Mouse (Mus musculus) olfactory bulb, adult 2 months (tissue): ENCODE data around the gene Cpn1. TPM values are rescaled to one million over a fixed set of nuclear protein-coding genes. Genes with fewer than 3 reads are reported as not detected.

ENCODE experiments used
- H3K27ac ChIP-seq: fragments of 200-500 bp; 2 replicates; pipeline ENCODE4 v1.5.1; 2012; ENCODE audit warnings: low read depth, low read length; ENCODE audit not compliant: insufficient read depth
- H3K4me1 ChIP-seq: fragments of 200-500 bp; 2 replicates; pipeline ENCODE4 v1.6.1; 2012; ENCODE audit warnings: low read length; ENCODE audit not compliant: control insufficient read depth, insufficient read depth
- H3K4me3 ChIP-seq: fragments of 200-500 bp; 2 replicates; pipeline ENCODE4 v1.5.1; 2012; ENCODE audit warnings: mild to moderate bottlenecking, low read depth, low read length, moderate library complexity; ENCODE audit not compliant: insufficient read depth
- CTCF ChIP-seq: fragments of 200-500 bp; IDR thresholded peaks from 2 replicates; pipeline ENCODE4 v1.5.1; 2012; ENCODE audit warnings: low read depth, mild to moderate bottlenecking, low read length, moderate library complexity; ENCODE audit not compliant: insufficient read depth
- POLR2A ChIP-seq: fragments of 200-500 bp; IDR thresholded peaks from 2 replicates; pipeline ENCODE4 v1.6.1; 2012; ENCODE audit warnings: mild to moderate bottlenecking, low read depth, low read length, moderate library complexity; ENCODE audit not compliant: insufficient read depth
- WGBS: fragments of 180-500 bp; shearing (Covaris S2); methylation state at CpG from one replicate; pipeline ENCODE4 v1.1.7; 2018; 5-methylcytosine and 5-hydroxymethylcytosine counted together
- polyA plus RNA-seq: library from polyadenylated mRNA; stranded (reverse); fragments of >200 nt; gene quantifications from 2 replicates; pipeline ENCODE4 v1.2.4, GENCODE M21; 2012; ENCODE audit warnings: low replicate concordance; ENCODE audit not compliant: missing spikeins, insufficient read depth, insufficient read length

Cpn1 gene
- polyA plus RNA-seq, 1 experiment = not detected

- WGBS = 63% methylated on average over 10 of the region's 10 CpGs
- TF ChIP-seq CTCF (no peak), POLR2A (no peak)
- no peak overlapping the region for H3K4me3 ChIP-seq
- H3K4me1 ChIP-seq = peaks cover 2% of the 10 kb centered on the region; the same call in 1 of the 2 replicates
- no peak overlapping the region for H3K27ac ChIP-seq
These were observed 11.7 kb upstream of the Cpn1 start for GRCm38 (mm10) chr19:43998101-43998500.

GRCm38 (mm10) chr19:43995427-43995826, 9.1 kb upstream of the Cpn1 start:
- 91% methylated on average over 7 of the region's 7 CpGs for WGBS
- no peak for TF ChIP-seq POLR2A
- no peak for TF ChIP-seq CTCF
- no peak overlapping the region for H3K4me3 ChIP-seq
- peaks cover 2% of the 10 kb centered on the region; the same call in 1 of the 2 replicates for H3K4me1 ChIP-seq
- H3K27ac ChIP-seq = no peak overlapping the region

- no peak for TF ChIP-seq CTCF
- no peak for TF ChIP-seq POLR2A
- Histone ChIP-seq H3K27ac (no peak overlapping the region), H3K4me3 (no peak overlapping the region), H3K4me1 (peaks cover 2% of the 10 kb centered on the region; the same call in 1 of the 2 replicates)
- 81% methylated on average over 4 of the region's 4 CpGs for WGBS
These were observed 6.1 kb upstream of the Cpn1 start for GRCm38 (mm10) chr19:43992464-43992863.

GRCm38 (mm10) chr19:43990362-43990761, 4.0 kb upstream of the Cpn1 start:
- H3K27ac ChIP-seq = no peak overlapping the region
- peaks cover 5% of the 10 kb centered on the region for H3K4me1 ChIP-seq
- 81% methylated on average over 8 of the region's 8 CpGs for WGBS
- TF ChIP-seq CTCF = no peak
- TF ChIP-seq POLR2A = no peak
- no peak overlapping the region for H3K4me3 ChIP-seq

GRCm38 (mm10) chr19:43981992-43982391, 4.4 kb downstream of the Cpn1 start:
- peaks cover 2% of the 10 kb centered on the region; the same call in 1 of the 2 replicates for H3K4me1 ChIP-seq
- no peak overlapping the region for H3K4me3 ChIP-seq
- no peak overlapping the region for H3K27ac ChIP-seq
- TF ChIP-seq CTCF (no peak), POLR2A (no peak)
- WGBS = 94% methylated on average over 5 of the region's 5 CpGs

GRCm38 (mm10) chr19:43980711-43981110, 5.6 kb downstream of the Cpn1 start:
- Histone ChIP-seq H3K4me3 (no peak overlapping the region), H3K27ac (no peak overlapping the region), H3K4me1 (no peaks in the 10 kb centered on the region)
- TF ChIP-seq POLR2A = no peak
- no peak for TF ChIP-seq CTCF
- 96% methylated on average over 17 of the region's 17 CpGs for WGBS

GRCm38 (mm10) chr19:43977799-43978198, 8.6 kb downstream of the Cpn1 start:
- TF ChIP-seq POLR2A (no peak), CTCF (no peak)
- Histone ChIP-seq H3K27ac (no peak overlapping the region), H3K4me3 (no peak overlapping the region), H3K4me1 (no peaks in the 10 kb centered on the region)
- 84% methylated on average over 3 of the region's 3 CpGs for WGBS

- TF ChIP-seq CTCF = no peak
- TF ChIP-seq POLR2A = no peak
- 80% methylated on average over 6 of the region's 6 CpGs for WGBS
- H3K27ac ChIP-seq = no peak overlapping the region
These were observed 9.7 kb downstream of the Cpn1 start for GRCm38 (mm10) chr19:43976661-43977060.

GRCm38 (mm10) chr19:43974221-43974620, 12.1 kb downstream of the Cpn1 start:
- no peak overlapping the region for H3K27ac ChIP-seq
- H3K4me1 ChIP-seq = no peaks in the 10 kb centered on the region
- TF ChIP-seq CTCF = no peak
- no peak for TF ChIP-seq POLR2A
- H3K4me3 ChIP-seq = no peak overlapping the region
- 92% methylated on average over 6 of the region's 6 CpGs for WGBS

More at GRCm38 (mm10) chr19:43976661-43977060, 9.7 kb downstream of the Cpn1 start:
- no peaks in the 10 kb centered on the region for H3K4me1 ChIP-seq
- no peak overlapping the region for H3K4me3 ChIP-seq

GRCm38 (mm10) chr19:43973711-43974110, 12.6 kb downstream of the Cpn1 start:
- H3K4me1 ChIP-seq = no peaks in the 10 kb centered on the region
- H3K4me3 ChIP-seq = no peak overlapping the region
- no peak for TF ChIP-seq CTCF
- TF ChIP-seq POLR2A = no peak
- H3K27ac ChIP-seq = no peak overlapping the region
- 90% methylated on average over 9 of the region's 9 CpGs for WGBS
